Mouse (Mus musculus) lung, postnatal 14 days (tissue): Measurements from ENCODE around the gene Nfic.

Source experiments
- DNase-seq: peaks from one replicate; pipeline ENCODE4 v3.0.0; 2021

The Nfic gene

DNA sequence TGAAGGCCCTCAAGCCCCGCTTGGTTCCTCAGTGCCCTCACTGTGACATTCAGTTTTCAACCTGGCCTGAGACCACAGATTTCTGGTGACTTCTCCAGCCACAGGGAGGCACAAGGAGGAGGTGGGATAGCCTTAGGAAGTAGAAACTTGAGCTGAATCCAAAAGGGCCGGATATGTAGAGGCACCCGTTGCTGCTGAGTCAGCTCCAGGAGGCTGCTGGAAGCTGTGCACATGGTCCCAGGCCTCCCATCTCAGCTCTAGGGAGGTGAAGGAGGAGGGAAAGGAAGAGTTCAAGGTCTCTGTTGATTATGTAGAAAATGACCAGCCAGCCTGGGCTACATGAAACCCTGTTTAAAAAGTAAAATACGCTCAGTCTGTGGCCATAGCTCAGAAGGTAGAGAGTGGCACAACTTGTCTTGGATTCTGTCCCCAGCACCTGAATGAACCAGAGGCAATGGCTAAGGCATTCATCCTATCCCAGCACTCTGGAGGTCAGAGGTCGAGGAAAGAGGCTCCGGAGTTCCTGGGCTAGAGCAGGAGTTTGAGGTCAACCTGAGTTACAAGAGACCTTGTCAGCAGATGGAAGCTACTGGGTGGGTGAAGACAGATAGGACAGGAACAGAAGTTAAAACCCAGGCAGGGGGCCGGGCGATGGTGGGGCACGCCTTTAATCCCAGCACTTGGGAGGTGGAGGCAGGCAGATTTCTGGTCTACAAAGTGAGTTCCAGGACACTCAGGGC lies 100.5 kb downstream of the Nfic start:
- no peak for DNase-seq

DNA sequence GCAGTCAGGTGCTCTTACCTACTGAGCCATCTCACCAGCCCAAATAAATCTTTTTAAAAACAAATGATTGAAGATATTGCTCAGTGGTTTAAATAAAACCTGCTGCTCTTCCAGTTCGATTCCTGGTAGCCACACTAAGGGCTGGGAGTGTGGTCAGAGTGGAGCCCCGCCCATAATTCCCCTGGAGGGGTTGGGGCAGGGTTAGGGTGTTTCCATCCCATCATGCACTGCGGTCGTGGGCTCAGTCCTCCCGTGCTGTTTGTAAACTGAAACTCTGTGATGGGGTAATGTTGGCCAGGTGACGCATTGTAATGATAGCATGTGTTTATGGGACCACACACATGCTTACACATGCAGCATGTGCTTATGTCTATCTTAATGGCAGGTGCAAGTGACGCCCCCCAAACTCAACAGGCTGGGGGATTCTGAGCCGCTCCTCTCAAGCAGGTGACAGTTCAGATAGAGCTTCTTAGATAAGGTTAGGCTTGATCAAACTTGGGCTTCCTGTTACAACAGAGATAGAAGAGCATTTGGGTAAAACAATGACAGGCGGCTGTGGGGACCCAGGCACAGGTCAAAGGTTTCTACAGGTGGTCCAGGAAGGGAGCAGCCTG lies 103.7 kb downstream of the Nfic start:
- DNase-seq: no peak

DNA sequence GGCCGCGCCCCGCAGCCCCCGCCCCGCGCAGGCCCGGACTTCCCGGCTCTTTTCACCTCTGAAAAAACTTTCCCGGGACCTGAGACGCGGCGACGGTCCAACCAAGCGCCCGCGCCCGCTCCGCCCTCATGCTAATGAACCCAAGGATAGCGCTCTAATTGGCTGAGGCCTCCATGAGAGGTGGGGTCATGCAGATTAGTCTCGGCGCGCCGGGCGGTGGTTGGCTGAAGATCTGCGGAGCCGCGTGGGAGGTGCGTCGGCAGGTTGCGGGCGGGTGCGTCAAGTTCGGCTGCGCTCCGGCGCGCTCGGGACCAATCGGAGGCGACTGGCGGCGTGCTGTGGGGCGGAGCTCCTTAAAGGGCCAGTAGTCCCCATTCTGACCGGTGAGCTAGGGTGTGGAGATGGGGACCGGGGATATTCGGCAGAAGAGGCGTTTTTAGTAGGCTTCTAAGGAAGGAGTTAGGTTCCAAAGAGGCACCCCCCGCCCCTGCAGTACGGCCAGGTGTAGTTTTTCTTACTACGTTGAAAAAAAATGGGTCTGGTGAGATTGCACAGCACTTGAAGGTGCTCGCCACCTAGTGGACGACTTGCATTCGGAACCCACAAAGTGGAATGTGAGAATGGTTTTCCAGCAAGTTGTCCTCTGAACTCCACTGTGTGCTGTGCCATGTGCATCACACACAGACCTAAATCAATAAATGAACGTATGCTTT lies 104.9 kb downstream of the Nfic start, which contains the start of gene Hmg20b:
TSS of gene Hmg20b (minus strand) at position 130 of the 713 bp plus-strand sequence.
- DNase-seq: peak; percentile 99

DNA sequence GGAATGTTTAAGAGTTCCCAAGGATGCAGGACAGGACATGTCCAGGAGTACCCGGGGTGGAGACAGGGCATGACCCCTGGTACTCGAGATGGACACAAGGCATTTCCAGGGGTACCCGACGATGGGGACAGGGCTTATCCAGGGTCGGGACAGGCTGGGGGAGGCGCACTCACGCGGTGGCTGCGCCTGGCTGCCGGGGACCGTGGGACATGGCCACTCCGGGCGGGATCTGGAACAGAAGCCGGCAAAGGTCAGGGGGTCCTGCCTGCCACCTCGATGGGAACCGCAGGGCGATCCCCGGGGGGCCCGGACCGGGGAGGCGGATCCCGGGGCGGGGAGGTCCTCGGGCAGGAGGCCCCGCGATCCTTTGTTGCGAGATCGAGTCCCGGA lies 105.5 kb downstream of the Nfic start:
- DNase-seq: no peak

DNA sequence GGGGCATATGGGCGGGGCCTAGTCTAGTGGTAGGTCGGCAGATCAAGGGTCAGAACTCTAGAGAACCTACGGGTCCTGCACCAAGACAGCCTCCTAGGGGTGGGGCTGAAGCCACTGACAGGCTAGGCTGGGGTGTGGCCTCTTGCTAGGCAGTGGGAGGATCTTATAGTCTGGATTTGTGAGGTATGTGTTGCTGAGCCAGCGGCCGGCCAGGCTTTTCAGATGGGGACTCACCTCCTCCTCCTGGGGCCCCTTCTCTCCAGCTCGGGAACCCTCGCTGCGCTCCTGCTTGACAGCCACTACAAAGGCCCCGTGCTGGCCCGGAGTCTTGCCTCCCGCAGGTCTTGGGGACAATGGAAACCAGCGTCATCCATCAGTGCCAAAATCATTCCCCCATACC lies 106.3 kb downstream of the Nfic start:
- DNase-seq: no peak

DNA sequence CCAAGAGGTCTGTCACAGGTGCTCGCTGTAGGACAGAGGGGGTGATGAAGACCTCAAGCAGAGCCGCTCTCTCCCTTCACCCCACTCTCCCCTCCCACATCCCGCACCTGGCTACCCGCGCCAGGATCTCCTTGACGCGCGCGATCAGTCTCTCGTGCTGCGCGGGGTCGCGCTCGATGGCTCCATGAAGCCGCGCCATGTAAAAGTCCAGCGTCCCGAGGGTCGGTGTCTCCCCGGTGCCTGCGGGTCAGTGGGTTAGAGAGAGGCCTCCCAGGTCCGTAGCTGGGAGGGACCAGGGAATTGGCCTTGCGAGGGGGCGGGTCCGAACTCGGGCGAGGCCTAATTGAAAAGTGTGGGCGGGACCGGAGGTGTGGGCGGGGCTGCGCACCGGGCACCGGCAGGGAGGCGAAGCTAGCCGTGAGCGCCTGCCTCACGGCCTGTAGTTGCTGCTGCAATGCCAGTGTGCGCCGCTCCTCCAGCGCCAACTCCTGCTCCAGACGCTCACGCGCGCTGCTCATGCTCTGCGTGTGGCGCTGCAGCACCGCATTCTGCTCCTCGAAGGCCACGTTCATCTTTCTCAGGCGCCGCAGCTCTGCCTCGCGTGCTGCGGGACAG lies 108.9 kb downstream of the Nfic start:
- peak; percentile 71 for DNase-seq
